Mouse (Mus musculus): ENCODE results near the gene Ripk1.

GRCm38 (mm10) chr13:34076561-34077491 lies 74.7 kb downstream of the Ripk1 start:
- TF ChIP-seq CTCF (IDR thresholded peaks at IDR 0.05) = no peak
- no peak for TF ChIP-seq EP300 (IDR thresholded peaks at IDR 0.05; ENCODE audit: insufficient read depth, low read depth, low read length)

All from heart, adult 2 months (tissue).